Mouse (Mus musculus) right cerebral cortex, postnatal 25 days (tissue): ENCODE measurements around the gene Thbs2.
"Not testable (repeated sequence)": the region's sequence is repeated elsewhere in the genome, so short reads cannot be mapped to it uniquely, and the experiment has no call there.

Experiments used
- DNase-seq: peaks from one replicate; pipeline ENCODE4 v3.0.0; 2022

Thbs2 gene

GRCm38 (mm10) chr17:14624433-14624832 is 69.6 kb downstream of the Thbs2 start:
- no peak for DNase-seq

GRCm38 (mm10) chr17:14621006-14621405 is 73.0 kb downstream of the Thbs2 start:
- not testable (repeated sequence) for DNase-seq

- DNase-seq: no peak
Observed at GRCm38 (mm10) chr17:14620037-14620436, 74.0 kb downstream of the Thbs2 start.

- DNase-seq: no peak
Observed at GRCm38 (mm10) chr17:14619038-14619437, 75.0 kb downstream of the Thbs2 start.
